Mouse (Mus musculus) gastrocnemius, postnatal 36 days (tissue): ENCODE data around the gene 1700022I11Rik. TPM values are rescaled to one million over a fixed set of nuclear protein-coding genes. Genes with fewer than 3 reads are reported as not detected.
A peak's percentile ranks its signal among the peaks of the same experiment; 100 is the strongest.

Experiments
- DNase-seq, 2 experiments: peaks; one replicate each; pipeline ENCODE4 v3.0.0; 2022
- intact Hi-C: fragments of 180-260 bp; cut with DNase I; formaldehyde crosslinking; loops from one replicate; pipeline ENCODE4 v1.15.1; 2025
- long read RNA-seq, 2 experiments: library from polyadenylated mRNA; stranded (forward); transcript quantifications; one replicate each; pipeline ENCODE4 v2.0.0; 2021
- total RNA-seq, 2 experiments: library from RNA; stranded (reverse); gene quantifications; 2 replicates each; pipeline ENCODE4 v1.2.3; 2021

1700022I11Rik gene
- not detected for total RNA-seq
- long read RNA-seq, experiment 1, result 0 reads
- long read RNA-seq, experiment 2, result 0 reads

DNA sequence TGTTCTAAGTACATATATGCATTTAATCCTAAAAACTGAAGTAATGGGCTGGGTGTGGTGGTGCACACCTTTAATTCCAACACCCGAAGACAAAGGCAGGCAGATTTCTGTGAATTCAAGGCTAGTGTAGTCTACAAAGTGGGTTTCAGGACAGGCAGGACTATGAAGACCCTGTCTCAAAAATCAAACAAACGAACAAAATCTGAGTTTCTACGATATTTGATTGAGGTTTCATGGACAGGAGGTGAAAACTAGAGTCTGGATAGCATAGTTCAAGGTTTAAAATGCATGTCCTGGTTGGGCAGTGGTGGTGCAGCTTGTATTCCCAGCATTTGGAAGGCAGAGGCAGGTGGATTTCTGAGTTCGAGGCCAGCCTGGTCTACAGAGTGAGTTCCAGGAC, at the start of gene 1700022I11Rik:
Gene 1700022I11Rik, plus strand, starts transcription at position 301 of the 400 bp plus-strand sequence.
- no peak for DNase-seq
- intact Hi-C loops, result no loop called here

DNA sequence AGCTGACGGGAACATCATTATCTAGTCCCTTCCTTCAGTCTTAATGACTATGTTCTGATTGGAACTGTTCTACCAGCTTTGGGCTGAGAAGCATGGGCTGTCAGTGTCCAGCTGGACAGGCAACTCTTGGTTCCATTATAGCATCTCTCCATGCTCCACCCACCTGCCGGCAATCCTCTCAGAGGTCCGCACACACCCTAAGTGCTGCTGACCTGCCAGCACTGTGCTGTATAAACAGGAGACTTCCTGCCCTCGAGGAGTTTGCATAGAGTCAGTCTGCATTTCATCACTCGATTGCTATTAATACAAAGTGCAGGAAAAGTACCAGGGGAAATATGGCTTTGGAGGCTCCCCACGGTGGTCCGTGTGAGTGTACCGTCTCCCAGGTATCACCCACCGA, 48.7 kb upstream of the 1700022I11Rik start:
- intact Hi-C loops, result no loop called here
- no peak for DNase-seq

DNA sequence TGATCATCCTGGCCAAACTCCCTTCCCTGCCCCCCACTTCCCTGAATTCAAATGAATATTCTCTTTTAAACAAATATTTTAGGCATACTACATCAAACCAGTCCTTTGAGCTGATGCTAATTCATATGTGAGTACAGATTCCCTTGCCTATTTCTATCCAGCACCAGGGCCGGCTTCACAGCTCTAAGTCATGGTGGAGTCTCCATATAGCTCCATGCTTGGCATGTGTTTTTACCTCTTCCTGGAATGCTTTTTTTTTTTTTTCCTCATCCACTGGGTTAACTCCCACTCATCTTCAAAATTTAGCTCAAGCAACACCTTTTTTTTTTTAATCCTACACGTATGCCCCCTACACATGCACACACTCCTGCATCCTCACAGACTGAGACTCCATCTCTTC, 47.9 kb upstream of the 1700022I11Rik start:
- no peak for DNase-seq
- intact Hi-C loops, result no loop called here

DNA sequence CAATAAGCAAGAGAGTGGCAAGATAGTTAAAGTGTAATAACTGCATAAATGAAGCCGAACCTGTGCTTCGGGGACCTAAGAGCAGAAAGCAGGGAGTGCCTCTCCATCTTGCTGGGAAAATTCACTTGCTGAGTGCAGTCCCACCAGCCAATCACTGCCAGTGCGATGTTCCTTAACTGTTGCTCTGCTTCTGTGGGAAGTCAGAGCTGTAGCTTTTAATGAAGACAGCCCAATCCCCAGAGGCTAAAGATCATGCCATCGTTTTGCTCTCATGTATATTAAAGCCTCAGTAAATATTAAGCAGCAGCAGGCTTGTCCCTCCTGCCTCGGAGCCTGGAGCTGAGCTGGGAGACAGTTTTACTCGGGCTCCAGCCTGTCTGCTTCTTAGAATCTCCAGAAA, 47.3 kb upstream of the 1700022I11Rik start:
- intact Hi-C loops, result no loop called here
- no peak for DNase-seq

DNA sequence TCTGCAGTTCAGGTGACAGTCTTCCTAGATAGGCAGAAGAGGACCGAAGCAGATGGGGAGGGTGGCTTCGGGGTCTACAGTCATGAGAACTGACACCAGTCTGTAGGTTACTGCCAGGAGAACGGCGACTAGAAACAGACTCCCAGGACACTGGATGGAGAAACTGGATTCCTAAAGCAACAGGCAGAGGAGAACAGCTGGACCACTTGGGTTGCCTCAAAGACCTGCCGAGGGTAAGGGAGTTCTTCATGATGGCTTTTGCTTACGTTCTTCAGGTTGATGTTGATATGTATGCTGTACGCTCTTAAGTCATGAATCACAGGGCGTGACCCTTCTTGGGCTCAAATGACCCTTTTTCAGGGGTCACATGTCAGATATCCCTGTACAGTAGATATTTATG, 46.9 kb upstream of the 1700022I11Rik start:
- no peak for DNase-seq
- intact Hi-C loops, result no loop called here

DNA sequence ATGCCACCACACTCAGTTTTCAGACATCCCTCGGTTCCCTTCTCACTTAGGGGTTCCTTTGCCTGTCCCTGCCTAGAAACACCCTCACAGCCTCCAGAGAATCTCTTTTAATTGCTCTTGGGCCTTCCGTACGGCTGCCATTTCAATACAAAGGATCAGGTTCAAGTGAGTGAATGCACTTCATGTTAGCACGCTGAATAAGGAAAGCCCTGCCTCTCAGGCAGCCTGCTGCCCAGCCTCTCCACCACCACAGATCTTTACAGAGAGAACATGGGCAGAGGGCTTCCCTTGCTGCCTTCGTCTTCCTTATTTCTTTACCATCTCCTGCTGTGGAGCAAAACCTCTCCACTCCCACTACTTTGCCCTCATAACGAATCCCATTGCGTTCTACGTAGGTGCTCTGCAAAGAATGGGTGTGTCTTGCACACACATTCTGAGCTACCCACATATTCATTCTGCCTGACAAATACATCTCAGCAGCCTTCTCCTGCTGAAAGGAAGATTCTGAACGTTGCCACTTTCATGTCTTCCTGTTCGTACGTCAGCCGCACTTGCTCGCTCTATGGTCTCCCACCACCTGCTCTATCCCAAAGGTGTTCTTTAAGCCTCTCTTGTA, 45.2 kb upstream of the 1700022I11Rik start:
- DNase-seq, result no peak
- intact Hi-C loops, result no loop called here

DNA sequence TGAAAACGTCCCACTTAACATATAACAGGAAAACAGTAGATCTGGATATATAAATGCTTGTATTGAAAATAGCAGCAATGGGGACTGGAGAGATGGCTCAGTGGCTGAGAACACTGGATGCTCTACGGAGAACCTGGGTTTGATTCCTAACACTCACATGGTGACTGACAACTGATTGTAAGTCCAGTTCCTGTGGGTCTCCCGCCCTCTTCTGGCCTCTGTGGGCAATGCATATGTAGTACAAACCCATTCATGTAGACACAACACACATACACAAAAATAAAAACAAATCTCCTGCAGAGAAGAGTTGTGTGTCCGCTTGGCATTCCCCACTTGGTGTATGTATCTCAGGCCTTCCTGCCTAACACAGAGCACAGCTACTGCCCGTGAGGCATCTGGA, 41.2 kb upstream of the 1700022I11Rik start:
- no peak for DNase-seq
- intact Hi-C loops, result no loop called here

DNA sequence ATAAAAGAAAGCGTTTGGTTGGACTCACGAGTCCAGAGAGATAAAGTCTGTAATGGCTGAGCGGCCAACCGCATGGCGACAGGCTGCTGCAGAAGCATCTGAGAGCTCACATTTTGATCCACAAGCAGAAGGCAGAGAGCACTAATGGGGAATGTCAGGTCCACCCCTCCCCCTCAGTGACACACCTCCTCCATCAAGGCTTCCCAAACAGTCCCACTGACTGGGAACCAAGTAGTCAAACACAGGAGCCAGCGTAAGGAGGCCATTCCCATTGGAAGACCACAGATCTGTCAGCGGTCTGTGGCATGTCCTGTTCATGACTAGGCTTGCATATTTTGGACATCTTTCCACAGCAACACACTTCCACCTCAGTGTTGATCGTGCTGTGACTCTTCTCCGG, 40.5 kb upstream of the 1700022I11Rik start:
- intact Hi-C loops, result no loop called here
- no peak for DNase-seq

DNA sequence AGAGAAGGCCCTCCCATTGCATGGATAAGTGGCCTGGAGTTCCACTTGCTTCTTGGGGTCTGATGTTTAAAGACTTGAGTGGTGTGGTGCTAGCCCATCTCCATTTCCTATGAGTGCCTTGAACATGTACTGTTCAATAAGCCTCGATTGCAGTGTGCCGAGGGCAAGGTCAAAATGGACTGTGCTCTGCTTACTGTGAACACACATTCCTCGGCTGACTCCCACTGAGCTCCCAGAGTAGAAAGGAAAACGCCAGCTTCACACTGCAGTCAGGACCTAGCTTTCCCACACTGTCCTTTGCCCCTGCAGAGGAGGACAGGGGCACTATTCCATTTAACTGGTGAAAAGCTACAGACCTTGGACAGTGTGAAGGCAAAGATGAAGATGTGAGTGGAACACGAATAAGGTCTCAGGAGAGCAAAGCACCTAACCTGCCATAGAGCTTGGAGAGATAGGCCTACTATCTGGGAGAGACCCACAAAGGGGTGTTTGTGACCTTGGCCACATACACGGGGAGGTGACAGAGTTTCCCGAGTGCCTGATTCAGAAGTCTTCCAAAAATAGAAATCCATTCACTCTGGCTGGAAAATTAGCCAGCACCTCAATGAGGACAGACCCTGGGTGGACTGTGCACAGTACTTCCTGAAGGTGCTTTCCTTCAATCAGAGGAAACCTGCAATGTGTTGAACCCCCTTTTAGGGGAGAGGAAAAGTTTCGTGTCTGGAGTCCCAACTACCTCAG, 37.0 kb upstream of the 1700022I11Rik start:
- intact Hi-C loops, result no loop called here
- peak in 1 of 2 experiments; percentile 2 for DNase-seq

DNA sequence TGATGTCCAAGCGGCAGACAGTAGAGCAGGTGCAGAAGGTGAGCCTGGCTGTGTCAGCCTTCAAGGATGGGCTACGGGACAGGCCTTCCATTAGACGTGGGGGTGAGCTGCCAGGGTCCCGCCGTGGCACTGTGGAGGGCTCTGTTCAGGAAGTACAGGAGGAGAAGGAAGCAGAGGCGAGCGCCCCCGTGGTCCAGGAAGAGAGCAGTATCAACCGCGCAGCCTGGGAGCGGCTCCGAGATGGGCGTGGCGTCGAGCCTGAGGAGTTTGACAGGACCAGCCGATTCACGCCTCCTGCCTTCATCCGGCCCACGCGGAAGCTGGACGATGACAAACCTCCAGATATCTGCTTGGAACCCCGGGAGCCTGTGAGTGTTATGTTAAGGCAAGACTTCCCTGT, 35.8 kb upstream of the 1700022I11Rik start:
- peak; percentile 49 to 59 for DNase-seq

DNA sequence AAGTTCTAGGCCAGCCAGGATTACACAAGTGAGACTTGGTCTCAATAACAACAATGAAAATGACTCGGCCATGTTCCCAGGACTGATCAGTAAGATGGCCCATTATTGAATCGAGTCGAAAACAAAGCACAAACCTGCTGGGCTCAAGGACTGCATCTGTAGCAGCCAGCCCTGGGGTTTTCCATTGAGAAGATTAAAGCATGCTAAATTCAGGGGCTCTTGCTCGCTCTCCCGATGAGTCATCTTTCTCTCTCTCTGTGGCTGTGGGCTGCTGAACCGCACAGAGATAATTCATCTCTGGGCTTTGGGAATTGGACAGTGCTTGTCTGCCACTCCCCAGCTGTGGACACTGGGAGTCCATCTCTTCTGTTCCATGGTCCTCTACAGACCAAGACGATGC, 28.0 kb upstream of the 1700022I11Rik start:
- no peak for DNase-seq
- intact Hi-C loops, result no loop called here

More for the DNA sequence above, 35.8 kb upstream of the 1700022I11Rik start:
- intact Hi-C loops, result no loop called here

DNA sequence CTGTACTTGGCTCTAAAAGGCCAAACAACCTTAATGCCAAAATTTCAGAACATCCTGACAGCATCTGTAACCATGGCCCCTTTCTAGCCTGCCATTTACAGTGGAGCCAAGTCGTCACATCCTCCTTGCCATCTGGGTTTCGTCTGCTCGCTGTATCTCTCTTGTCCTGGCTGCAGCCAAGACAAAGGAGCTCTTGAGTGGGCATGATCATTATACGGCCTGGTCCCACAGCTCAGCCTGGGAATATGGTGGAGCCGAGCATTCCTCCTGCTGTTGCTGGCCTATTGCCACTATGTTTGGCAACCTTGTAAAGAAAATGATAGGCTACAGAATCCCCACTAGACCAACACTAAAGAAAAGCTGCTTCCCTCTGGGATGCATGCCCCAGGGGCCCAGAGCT, 26.1 kb upstream of the 1700022I11Rik start:
- DNase-seq, result no peak
- intact Hi-C loops, result no loop called here

DNA sequence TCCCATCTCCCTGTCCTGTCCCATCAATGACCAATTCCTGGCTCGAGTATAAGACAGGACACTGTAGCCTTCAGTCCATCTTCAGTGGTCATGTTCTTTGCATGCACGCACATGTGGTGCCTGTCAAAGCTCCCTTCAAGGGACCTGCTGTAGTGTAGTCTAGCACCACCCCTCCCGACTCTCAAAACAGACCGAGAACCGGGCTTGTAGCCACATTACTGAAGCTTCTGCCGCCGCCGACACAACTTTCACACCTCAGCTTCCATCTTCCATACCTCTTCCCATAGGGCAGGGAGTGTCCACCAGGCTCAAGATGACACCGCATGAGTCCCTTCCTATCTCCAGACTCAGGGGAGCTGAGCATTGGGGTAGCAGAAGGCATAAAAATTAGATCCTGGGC, 25.2 kb upstream of the 1700022I11Rik start:
- intact Hi-C loops, result loop anchor here (2.0 kb wide), 1 partner anchor 67 kb away; no protein-coding TSS in a partner anchor
- no peak for DNase-seq

DNA sequence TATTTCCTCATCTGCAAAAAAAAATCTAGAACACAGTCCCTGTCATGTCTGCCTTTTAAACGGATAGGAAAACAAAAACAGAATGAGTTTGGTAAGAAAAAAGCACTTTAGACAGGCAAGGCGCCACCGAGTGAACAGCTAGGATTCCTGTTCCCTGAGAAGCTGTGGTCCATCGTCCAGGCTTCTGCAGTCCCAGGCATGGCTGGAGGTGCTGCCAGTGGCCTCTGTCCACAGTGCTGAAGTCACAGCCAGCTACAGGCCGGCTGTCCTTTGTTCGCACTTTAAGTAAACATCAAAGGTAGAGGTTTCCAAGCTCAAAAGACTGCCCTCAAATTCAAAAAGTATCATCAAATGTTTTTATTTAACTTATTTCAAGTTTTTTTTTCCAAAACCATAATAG, 24.4 kb upstream of the 1700022I11Rik start:
- DNase-seq, result no peak
- intact Hi-C loops, result loop anchor here (2.0 kb wide), 1 partner anchor 68 kb away; no protein-coding TSS in a partner anchor

DNA sequence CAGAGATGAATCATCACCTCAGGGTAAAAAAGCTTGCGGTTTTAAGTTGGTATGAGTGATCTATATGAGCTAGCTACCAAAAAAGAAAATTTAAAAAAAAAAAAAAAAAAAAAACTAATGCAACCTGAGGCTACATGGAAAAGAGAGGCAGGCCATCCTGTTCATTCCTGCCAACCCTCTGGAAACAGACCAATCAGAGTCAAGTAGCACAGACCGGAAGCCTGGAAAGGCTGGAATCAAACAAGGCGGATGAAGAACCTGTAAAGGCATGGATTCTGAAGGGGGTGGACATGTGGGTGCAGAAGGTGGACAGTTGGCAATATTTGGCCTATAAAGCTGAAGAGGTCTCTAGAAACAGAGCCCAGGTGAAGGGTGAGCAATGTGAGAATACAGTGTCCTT, 24.0 kb upstream of the 1700022I11Rik start:
- intact Hi-C loops, result loop anchor here (2.0 kb wide), 1 partner anchor 69 kb away; no protein-coding TSS in a partner anchor
- no peak for DNase-seq

DNA sequence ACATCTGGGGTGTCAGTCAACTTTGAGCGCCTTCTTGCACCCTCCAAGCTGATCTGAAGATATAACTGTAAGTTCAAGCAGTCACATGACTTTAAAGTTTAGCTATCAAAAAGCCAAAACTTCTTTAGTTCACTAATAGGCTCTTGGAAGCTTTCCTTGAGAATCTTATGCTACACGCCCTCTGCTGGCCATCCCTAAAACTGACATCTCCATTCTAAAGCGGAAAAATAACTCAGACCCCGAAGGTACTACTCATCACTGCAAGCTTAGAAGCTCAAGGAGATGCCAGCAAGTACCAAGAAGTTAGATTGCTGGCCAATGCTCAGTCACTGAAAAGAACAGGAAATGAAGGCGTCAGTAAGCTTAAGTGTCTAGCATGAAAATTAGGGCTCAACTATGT, 23.5 kb upstream of the 1700022I11Rik start:
- DNase-seq, result peak in 1 of 2 experiments; percentile 37
- intact Hi-C loops, result loop anchor here (2.0 kb wide), 1 partner anchor 69 kb away; no protein-coding TSS in a partner anchor

DNA sequence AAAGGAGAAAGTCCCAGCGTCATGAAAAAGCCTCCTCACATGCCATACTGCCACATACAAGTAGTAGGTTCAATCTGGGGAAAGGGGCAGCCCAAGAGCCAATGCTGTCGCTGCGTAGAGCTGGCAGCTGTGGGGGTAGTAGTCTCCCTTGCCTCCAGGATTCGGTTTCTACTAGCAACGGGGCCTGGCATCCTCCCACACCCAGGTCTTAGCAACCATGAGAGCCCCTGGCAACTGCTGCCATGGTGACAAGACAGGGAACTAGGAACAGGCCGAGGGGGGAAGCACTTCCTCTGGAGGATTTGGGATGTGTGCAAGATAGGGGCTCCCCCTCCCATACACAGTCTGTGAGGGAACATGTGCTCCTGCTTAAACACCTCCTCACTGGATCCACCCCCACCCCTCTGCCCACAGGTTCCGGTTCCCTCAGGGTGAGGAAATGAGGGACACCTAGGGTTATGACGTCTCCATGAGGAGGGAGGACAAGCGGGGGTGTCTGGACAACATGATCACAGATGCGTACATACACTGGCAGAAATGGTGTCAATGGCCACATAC, 22.6 kb upstream of the 1700022I11Rik start:
- intact Hi-C loops, result no loop called here
- no peak for DNase-seq

DNA sequence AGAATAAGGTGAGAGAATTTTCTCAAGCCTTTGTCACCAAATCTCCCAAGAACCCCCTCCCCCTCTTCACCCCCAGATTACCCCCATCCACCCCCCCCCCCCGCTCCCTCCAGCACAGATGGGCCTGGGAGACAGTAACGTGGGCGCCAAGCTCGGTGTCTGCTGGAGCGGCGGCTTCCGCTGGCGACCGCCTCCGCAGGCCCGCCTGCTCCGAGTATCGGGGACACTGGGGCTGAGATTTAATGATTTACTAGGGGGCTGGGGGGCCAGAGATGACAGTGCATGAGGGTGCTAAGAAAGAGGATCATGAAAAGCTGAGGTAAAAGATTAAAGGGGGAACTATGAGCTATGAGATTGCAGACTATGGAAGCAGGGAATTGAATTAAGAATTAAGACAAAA, 20.9 kb upstream of the 1700022I11Rik start:
- intact Hi-C loops, result no loop called here

DNA sequence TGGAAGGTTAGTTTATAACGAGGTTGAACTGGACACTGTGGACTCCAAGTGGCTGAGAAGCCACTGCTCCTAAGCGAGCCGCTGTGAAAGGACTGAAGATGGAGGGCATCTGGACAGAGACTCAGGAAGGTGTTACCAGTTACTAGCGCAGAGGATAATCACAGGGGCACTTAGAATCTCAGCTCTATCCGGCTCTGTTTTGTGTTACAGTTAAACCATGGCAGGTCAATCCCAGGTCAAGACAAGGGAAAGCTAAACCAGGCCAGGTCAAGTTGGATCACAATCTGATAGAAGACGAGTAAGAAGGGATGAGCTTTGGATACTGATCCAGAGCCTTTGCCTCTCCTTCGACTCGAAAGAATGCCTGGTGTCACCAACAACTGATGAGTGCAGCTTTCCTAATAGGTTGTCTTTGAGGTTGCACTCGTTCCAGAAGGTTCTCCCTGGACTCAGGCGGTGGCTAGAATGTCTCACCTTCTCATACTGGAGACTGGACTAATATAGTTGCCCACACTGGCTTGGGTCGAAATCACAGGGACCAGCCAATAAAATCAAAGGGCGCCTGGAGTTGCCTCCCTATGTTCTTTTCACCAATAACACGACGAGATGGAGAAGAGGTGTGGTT, 20.2 kb upstream of the 1700022I11Rik start:
- intact Hi-C loops, result no loop called here
- DNase-seq, result no peak

More for the DNA sequence above, 20.9 kb upstream of the 1700022I11Rik start:
- no peak for DNase-seq

DNA sequence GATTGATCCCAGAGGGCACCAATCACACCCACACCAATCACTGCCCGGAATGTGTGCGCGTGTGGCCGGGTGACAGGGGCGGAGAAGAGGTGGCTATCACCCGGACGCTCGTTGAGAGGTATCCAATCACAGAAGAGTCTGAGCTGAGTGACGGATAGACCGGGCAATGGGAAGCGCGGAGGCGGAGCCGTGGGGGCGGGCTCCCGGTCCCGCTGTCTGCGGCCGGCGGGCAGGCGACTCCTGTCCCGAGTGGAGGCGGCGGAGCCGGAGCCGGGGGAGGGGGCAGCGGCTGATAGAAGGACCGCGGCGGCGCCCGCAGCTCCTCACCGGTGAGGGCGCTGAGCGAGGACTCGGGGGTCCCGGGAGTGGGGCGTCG, 19.7 kb upstream of the 1700022I11Rik start, which contains the start of gene Dnajb5:
Gene Dnajb5, plus strand, starts transcription at position 139 of the 376 bp plus-strand sequence.
- intact Hi-C loops, result no loop called here
- peak; percentile 96 to 99 for DNase-seq

DNA sequence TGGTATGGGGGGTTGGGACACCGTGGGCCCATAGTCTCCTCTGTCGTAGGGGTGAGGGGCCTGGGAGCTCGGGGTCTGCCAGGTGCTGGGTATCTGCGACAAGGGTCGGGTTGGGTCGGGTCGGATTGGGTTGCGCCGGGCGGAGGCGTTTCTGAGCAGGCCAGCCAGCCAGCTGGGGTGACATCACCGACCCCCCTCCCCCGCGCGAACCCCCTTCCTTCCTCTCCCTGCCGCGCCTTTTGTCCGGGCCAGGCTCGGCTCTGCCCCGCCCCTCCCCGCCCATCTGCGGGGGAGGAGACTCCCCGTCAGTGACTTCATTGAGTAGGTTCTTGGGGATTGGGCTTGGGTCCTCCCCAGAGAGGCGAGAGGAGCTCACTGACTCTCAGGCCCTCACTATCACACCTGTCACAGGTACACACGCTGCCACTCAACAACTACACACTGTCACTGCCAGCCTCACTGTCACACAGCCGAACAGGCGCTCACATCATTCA, 19.3 kb upstream of the 1700022I11Rik start:
- peak; percentile 77 to 88 for DNase-seq
- intact Hi-C loops, result no loop called here
